Mouse (Mus musculus) olfactory bulb, adult 2 months (tissue): ENCODE results near the gene Pou2f1. TPM values are rescaled to one million over a fixed set of nuclear protein-coding genes. Genes with fewer than 3 reads are reported as not detected.

Source experiments
- H3K27ac ChIP-seq: fragments of 200-500 bp; 2 replicates; pipeline ENCODE4 v1.5.1; 2012; ENCODE audit warnings: low read depth, low read length; ENCODE audit not compliant: insufficient read depth
- H3K4me1 ChIP-seq: fragments of 200-500 bp; 2 replicates; pipeline ENCODE4 v1.6.1; 2012; ENCODE audit warnings: low read length; ENCODE audit not compliant: control insufficient read depth, insufficient read depth
- H3K4me3 ChIP-seq: fragments of 200-500 bp; 2 replicates; pipeline ENCODE4 v1.5.1; 2012; ENCODE audit warnings: mild to moderate bottlenecking, low read depth, low read length, moderate library complexity; ENCODE audit not compliant: insufficient read depth
- CTCF ChIP-seq: fragments of 200-500 bp; IDR thresholded peaks from 2 replicates; pipeline ENCODE4 v1.5.1; 2012; ENCODE audit warnings: low read depth, mild to moderate bottlenecking, low read length, moderate library complexity; ENCODE audit not compliant: insufficient read depth
- POLR2A ChIP-seq: fragments of 200-500 bp; IDR thresholded peaks from 2 replicates; pipeline ENCODE4 v1.6.1; 2012; ENCODE audit warnings: mild to moderate bottlenecking, low read depth, low read length, moderate library complexity; ENCODE audit not compliant: insufficient read depth
- WGBS: fragments of 180-500 bp; shearing (Covaris S2); methylation state at CpG from one replicate; pipeline ENCODE4 v1.1.7; 2018; 5-methylcytosine and 5-hydroxymethylcytosine counted together
- polyA plus RNA-seq: library from polyadenylated mRNA; stranded (reverse); fragments of >200 nt; gene quantifications from 2 replicates; pipeline ENCODE4 v1.2.4, GENCODE M21; 2012; ENCODE audit warnings: low replicate concordance; ENCODE audit not compliant: missing spikeins, insufficient read depth, insufficient read length

The Pou2f1 gene
- polyA plus RNA-seq, 1 experiment: not detected

- no peak overlapping the region for H3K4me3 ChIP-seq
- TF ChIP-seq CTCF: no peak
- TF ChIP-seq POLR2A: no peak
- H3K4me1 ChIP-seq: peaks cover 5% of the 10 kb centered on the region
- no peak overlapping the region for H3K27ac ChIP-seq
- WGBS: 48% methylated on average over 1 of the region's 1 CpGs
Measured at GRCm38 (mm10) chr1:165994279-165994678, 8.2 kb downstream of the Pou2f1 start.

- TF ChIP-seq CTCF: no peak
- TF ChIP-seq POLR2A: no peak
- 65% methylated on average over 6 of the region's 6 CpGs for WGBS
- no peak overlapping the region for H3K27ac ChIP-seq
Measured at GRCm38 (mm10) chr1:165993270-165994156, 9.0 kb downstream of the Pou2f1 start.

GRCm38 (mm10) chr1:165988536-165988935 is 13.9 kb downstream of the Pou2f1 start:
- Histone ChIP-seq H3K4me3 (no peak overlapping the region), H3K4me1 (no peaks in the 10 kb centered on the region), H3K27ac (no peak overlapping the region)
- TF ChIP-seq POLR2A (no peak), CTCF (no peak)
- WGBS: 67% methylated on average over 2 of the region's 2 CpGs

More at GRCm38 (mm10) chr1:165993270-165994156, 9.0 kb downstream of the Pou2f1 start:
- no peak overlapping the region for H3K4me3 ChIP-seq
- H3K4me1 ChIP-seq: peaks cover 2% of the 10 kb centered on the region; the same call in 1 of the 2 replicates

GRCm38 (mm10) chr1:165988072-165988471 is 14.4 kb downstream of the Pou2f1 start:
- no peaks in the 10 kb centered on the region for H3K4me1 ChIP-seq
- no peak overlapping the region for H3K4me3 ChIP-seq
- H3K27ac ChIP-seq: no peak overlapping the region
- no peak for TF ChIP-seq CTCF
- TF ChIP-seq POLR2A: no peak
- WGBS: 93% methylated on average over 2 of the region's 2 CpGs

GRCm38 (mm10) chr1:165985743-165986360 is 16.6 kb downstream of the Pou2f1 start:
- no peak overlapping the region for H3K27ac ChIP-seq
- no peak for TF ChIP-seq POLR2A
- no peak for TF ChIP-seq CTCF
- 81% methylated on average over 3 of the region's 3 CpGs for WGBS
- no peak overlapping the region for H3K4me3 ChIP-seq
- no peaks in the 10 kb centered on the region for H3K4me1 ChIP-seq

DNA sequence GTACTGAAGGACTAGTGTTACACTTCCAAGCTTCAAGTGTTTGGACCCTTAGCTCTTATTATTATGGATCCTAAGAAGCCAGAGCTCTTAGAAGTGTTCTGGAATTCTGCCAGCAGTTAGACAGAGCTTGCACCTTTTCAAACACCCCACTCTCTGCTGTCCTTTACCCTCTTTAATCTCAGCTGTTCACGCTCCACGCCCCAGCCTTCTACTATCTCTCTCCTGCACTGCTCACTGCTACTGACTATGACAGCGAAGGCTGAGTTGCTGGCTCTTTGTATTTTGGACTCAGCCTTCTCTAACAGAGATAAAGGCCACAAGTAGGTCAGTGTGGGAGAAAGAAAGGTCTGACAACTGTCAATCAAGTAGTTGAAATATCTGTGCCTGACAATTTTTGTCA is 17.3 kb downstream of the Pou2f1 start:
- Histone ChIP-seq H3K4me3 (no peak overlapping the region), H3K27ac (no peak overlapping the region), H3K4me1 (no peaks in the 10 kb centered on the region)
- 92% methylated on average over 3 of the region's 3 CpGs for WGBS
- TF ChIP-seq CTCF (no peak), POLR2A (no peak)

GRCm38 (mm10) chr1:165976672-165977448 is 25.6 kb downstream of the Pou2f1 start:
- peaks cover 4% of the 10 kb centered on the region for H3K4me1 ChIP-seq
- TF ChIP-seq POLR2A: no peak
- no peak for TF ChIP-seq CTCF
- H3K27ac ChIP-seq: no peak overlapping the region; the same call in 1 of the 2 replicates
- H3K4me3 ChIP-seq: no peak overlapping the region
- WGBS: 35% methylated on average over 7 of the region's 7 CpGs

GRCm38 (mm10) chr1:165969001-165969690 is 33.3 kb downstream of the Pou2f1 start:
- 90% methylated on average over 3 of the region's 3 CpGs for WGBS
- no peak overlapping the region for H3K4me3 ChIP-seq
- TF ChIP-seq POLR2A: no peak
- TF ChIP-seq CTCF: no peak
- H3K27ac ChIP-seq: no peak overlapping the region
- H3K4me1 ChIP-seq: no peaks in the 10 kb centered on the region
